Mouse (Mus musculus): Measurements from ENCODE around the gene Chchd6.

- TF ChIP-seq CTCF (IDR thresholded peaks at IDR 0.05; ENCODE audit: extremely low read depth, insufficient read depth, insufficient read length, insufficient replicate concordance) = no peak
- TF ChIP-seq POLR2A (IDR thresholded peaks at IDR 0.05; ENCODE audit: low read depth, low read length) = no peak
These were observed 310 bp upstream of the Chchd6 start for GRCm38 (mm10) chr6:89595777-89596146.
